Mouse (Mus musculus) kidney, adult 9 months (tissue): Measurements from ENCODE around the gene 6330403K07Rik.

ENCODE experiments used
- DNase-seq: peaks from one replicate; pipeline ENCODE4 v3.0.0; 2022

6330403K07Rik gene

GRCm38 (mm10) chr11:71033163-71033761 lies at the start of gene 6330403K07Rik:
Gene 6330403K07Rik (minus strand): TSS chr11:71033513.
- DNase-seq: no peak

GRCm38 (mm10) chr11:71076342-71076741 lies 43.0 kb upstream of the 6330403K07Rik start:
- DNase-seq: no peak

GRCm38 (mm10) chr11:71052554-71052953 lies 19.2 kb upstream of the 6330403K07Rik start:
- DNase-seq: peak; percentile 10

- DNase-seq: no peak
These were observed 6.4 kb upstream of the 6330403K07Rik start for GRCm38 (mm10) chr11:71039526-71040298.

GRCm38 (mm10) chr11:71032491-71033162 lies 686 bp downstream of the 6330403K07Rik start:
- no peak for DNase-seq

GRCm38 (mm10) chr11:71032070-71032469 lies 1.2 kb downstream of the 6330403K07Rik start:
- DNase-seq: no peak

- DNase-seq: no peak
These were observed 3.8 kb downstream of the 6330403K07Rik start for GRCm38 (mm10) chr11:71029403-71030118.

- no peak for DNase-seq
These were observed 5.0 kb downstream of the 6330403K07Rik start for GRCm38 (mm10) chr11:71028280-71028679.

GRCm38 (mm10) chr11:71019201-71020068 lies 13.9 kb downstream of the 6330403K07Rik start, which contains the start of the genes Mis12 and Derl2:
Gene Mis12 (plus strand): TSS chr11:71019611.
Gene Derl2 (minus strand): TSS chr11:71019841.
- DNase-seq: peak; percentile 100

- DNase-seq: no peak
These were observed 14.7 kb downstream of the 6330403K07Rik start for GRCm38 (mm10) chr11:71018416-71019200.

GRCm38 (mm10) chr11:71017051-71017450 lies 16.3 kb downstream of the 6330403K07Rik start:
- no peak for DNase-seq

GRCm38 (mm10) chr11:71012743-71013142 lies 20.6 kb downstream of the 6330403K07Rik start:
- no peak for DNase-seq

GRCm38 (mm10) chr11:71008321-71008720 lies 25.0 kb downstream of the 6330403K07Rik start:
- no peak for DNase-seq

GRCm38 (mm10) chr11:71007831-71008230 lies 25.5 kb downstream of the 6330403K07Rik start:
- no peak for DNase-seq

GRCm38 (mm10) chr11:71007026-71007425 lies 26.3 kb downstream of the 6330403K07Rik start:
- DNase-seq: no peak

GRCm38 (mm10) chr11:71005046-71005445 lies 28.3 kb downstream of the 6330403K07Rik start:
- no peak for DNase-seq

- DNase-seq: peak; percentile 98
These were observed 29.0 kb downstream of the 6330403K07Rik start, which contains the start of gene Dhx33 for GRCm38 (mm10) chr11:71004316-71004773. Gene Dhx33 (minus strand): TSS chr11:71004437.

GRCm38 (mm10) chr11:71003611-71004315 lies 29.6 kb downstream of the 6330403K07Rik start:
- no peak for DNase-seq

- no peak for DNase-seq
These were observed 32.1 kb downstream of the 6330403K07Rik start for GRCm38 (mm10) chr11:71001167-71001566.
